Mouse (Mus musculus) stomach, postnatal 0 days (tissue): ENCODE measurements around the gene Dhtkd1.

Experiments used
- CTCF ChIP-seq: IDR thresholded peaks from 2 replicates; pipeline ENCODE4 v1.5.1; 2016; ENCODE audit warnings: antibody characterized with exemption, low read depth, mild to moderate bottlenecking, moderate library complexity
- EP300 ChIP-seq: optimal IDR thresholded peaks from 2 replicates; pipeline ENCODE3; 2016; ENCODE audit warnings: antibody characterized with exemption

DNA sequence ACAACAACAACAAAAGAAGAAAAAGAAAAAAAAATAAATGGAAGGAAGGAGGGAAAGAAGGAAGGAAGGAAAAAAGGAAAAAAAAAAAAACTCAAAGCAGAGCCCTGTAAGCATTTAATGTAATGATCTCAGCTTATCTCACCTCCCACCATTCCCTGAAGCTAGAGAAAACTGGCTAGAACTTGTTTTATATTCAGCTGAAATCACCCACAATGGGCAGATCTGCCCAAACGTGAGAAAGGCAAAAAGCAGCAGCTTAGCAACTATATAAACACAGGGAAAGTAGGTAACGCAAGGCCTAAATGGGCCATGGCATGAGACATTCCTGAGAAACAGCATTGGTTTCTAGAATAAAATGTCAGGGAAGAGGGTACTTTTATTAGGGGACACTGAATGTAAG is 53.2 kb downstream of the Dhtkd1 start:
- TF ChIP-seq CTCF (no peak), EP300 (no peak)
